Mouse (Mus musculus): ENCODE measurements around the gene Gm2115. TPM values are rescaled to one million over a fixed set of nuclear protein-coding genes. Genes with fewer than 3 reads are reported as not detected.

The Gm2115 gene
- polyA plus RNA-seq, 1 experiment from 2014 or later: 0.82 TPM

DNA sequence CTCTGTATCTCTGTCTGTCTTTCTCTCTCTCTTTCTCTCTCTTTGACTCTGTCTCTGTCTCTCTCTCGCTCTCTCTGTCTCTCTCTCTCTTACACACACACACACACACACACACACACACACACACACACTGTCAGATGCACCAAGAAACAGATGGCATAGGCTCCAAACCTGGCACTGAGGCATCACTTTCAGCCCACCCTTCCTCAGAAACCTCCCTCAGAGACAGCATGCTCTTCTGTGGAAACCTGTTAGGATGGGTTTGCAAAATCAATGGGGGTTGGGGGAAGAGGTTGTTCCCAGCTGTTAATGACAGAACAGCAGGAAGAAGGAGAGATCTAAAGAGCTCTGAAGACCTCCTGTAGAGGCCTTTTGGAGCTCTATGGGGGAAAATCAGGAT is 50.1 kb downstream of the Gm2115 start:
- TF ChIP-seq CTCF (IDR thresholded peaks at IDR 0.05; ENCODE audit: low read depth): no peak
- Histone ChIP-seq H3K9me3 (ENCODE audit: control insufficient read depth) (no peaks in the 10 kb centered on the region), H3K4me1 (replicated peaks; ENCODE audit: control insufficient read depth, insufficient read depth, low read length) (no peaks in the 10 kb centered on the region), H3K27me3 (replicated peaks; ENCODE audit: control insufficient read depth, insufficient read depth, low read length) (no peaks in the 10 kb centered on the region), H3K36me3 (ENCODE audit: control insufficient read depth, insufficient read depth) (no peaks in the 10 kb centered on the region), H3K4me2 (replicated peaks; ENCODE audit: low read depth) (no peak overlapping the region), H3K9ac (ENCODE audit: low read depth, low read length) (no peak overlapping the region), H3K4me3 (ENCODE audit: low read depth, low read length) (no peak overlapping the region), H3K27ac (ENCODE audit: low read depth, low read length) (no peak overlapping the region)
- no peak for ATAC-seq
- 86% methylated on average over 1 of the region's 1 CpGs for WGBS

DNA sequence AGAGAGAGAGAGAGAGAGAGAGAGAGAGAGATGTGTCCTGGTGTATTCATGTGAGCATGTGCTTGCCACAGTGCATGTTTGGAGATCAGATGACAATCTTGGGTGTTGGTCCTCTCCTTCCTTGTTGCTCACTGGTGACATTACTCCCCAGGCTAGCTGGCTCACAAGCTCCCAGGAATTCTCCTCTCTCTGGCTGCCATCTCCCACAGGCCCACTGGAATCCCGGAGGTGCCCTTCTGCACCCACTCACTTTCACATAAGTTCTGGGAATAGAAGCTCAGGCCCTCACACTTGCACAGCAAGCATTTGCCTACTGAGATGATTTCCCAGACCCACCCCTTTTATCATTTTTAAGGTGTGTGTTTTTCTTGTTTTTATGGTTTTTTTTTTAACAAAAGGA is 51.0 kb downstream of the Gm2115 start:
- Histone ChIP-seq H3K36me3 (ENCODE audit: control insufficient read depth, insufficient read depth) (no peaks in the 10 kb centered on the region), H3K9ac (ENCODE audit: low read depth, low read length) (no peak overlapping the region), H3K27me3 (replicated peaks; ENCODE audit: control insufficient read depth, insufficient read depth, low read length) (no peaks in the 10 kb centered on the region), H3K4me1 (replicated peaks; ENCODE audit: control insufficient read depth, insufficient read depth, low read length) (no peaks in the 10 kb centered on the region), H3K9me3 (ENCODE audit: control insufficient read depth) (no peaks in the 10 kb centered on the region), H3K4me2 (replicated peaks; ENCODE audit: low read depth) (no peak overlapping the region), H3K27ac (ENCODE audit: low read depth, low read length) (no peak overlapping the region), H3K4me3 (ENCODE audit: low read depth, low read length) (no peak overlapping the region)
- 63% methylated on average over 1 of the region's 1 CpGs for WGBS
- no peak for TF ChIP-seq CTCF (IDR thresholded peaks at IDR 0.05; ENCODE audit: low read depth)
- ATAC-seq: no peak

DNA sequence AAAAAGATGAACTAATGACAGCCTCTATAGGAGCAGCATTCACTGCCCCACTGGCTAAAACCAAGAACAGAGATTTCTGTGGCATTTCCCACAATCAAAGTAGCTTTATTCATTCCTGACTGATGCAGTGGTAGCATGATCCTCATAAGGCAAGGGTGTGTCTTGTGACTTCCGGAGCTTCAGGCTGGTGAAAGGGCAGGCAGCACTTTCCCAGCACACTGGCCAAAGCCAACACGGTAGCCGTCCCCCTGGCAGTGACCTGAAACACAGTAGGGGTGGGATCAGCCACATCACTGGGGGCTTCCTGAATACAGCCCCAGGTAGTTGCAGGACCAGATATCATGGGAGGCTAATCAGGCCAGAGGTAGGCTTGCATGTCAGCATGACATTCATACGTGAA is 56.3 kb downstream of the Gm2115 start:
- Histone ChIP-seq H3K9me3 (ENCODE audit: control insufficient read depth) (no peaks in the 10 kb centered on the region), H3K9ac (ENCODE audit: low read depth, low read length) (no peak overlapping the region), H3K27ac (ENCODE audit: low read depth, low read length) (no peak overlapping the region), H3K4me3 (ENCODE audit: low read depth, low read length) (no peak overlapping the region), H3K4me1 (replicated peaks; ENCODE audit: control insufficient read depth, insufficient read depth, low read length) (no peaks in the 10 kb centered on the region), H3K27me3 (replicated peaks; ENCODE audit: control insufficient read depth, insufficient read depth, low read length) (no peaks in the 10 kb centered on the region), H3K4me2 (replicated peaks; ENCODE audit: low read depth) (no peak overlapping the region), H3K36me3 (ENCODE audit: control insufficient read depth, insufficient read depth) (no peaks in the 10 kb centered on the region)
- ATAC-seq: no peak
- 84% methylated on average over 4 of the region's 4 CpGs for WGBS
- TF ChIP-seq CTCF (IDR thresholded peaks at IDR 0.05; ENCODE audit: low read depth): no peak

GRCm38 (mm10) chr7:84586360-84587100 is 57.8 kb downstream of the Gm2115 start:
- Histone ChIP-seq H3K4me1 (replicated peaks; ENCODE audit: control insufficient read depth, insufficient read depth, low read length) (no peaks in the 10 kb centered on the region), H3K9ac (ENCODE audit: low read depth, low read length) (no peak overlapping the region), H3K4me2 (replicated peaks; ENCODE audit: low read depth) (no peak overlapping the region), H3K36me3 (ENCODE audit: control insufficient read depth, insufficient read depth) (no peaks in the 10 kb centered on the region), H3K9me3 (ENCODE audit: control insufficient read depth) (no peaks in the 10 kb centered on the region), H3K4me3 (ENCODE audit: low read depth, low read length) (no peak overlapping the region), H3K27me3 (replicated peaks; ENCODE audit: control insufficient read depth, insufficient read depth, low read length) (no peaks in the 10 kb centered on the region), H3K27ac (ENCODE audit: low read depth, low read length) (no peak overlapping the region)
- ATAC-seq: no peak
- no peak for TF ChIP-seq CTCF (IDR thresholded peaks at IDR 0.05; ENCODE audit: low read depth)
- WGBS: 81% methylated on average over 3 of the region's 3 CpGs

DNA sequence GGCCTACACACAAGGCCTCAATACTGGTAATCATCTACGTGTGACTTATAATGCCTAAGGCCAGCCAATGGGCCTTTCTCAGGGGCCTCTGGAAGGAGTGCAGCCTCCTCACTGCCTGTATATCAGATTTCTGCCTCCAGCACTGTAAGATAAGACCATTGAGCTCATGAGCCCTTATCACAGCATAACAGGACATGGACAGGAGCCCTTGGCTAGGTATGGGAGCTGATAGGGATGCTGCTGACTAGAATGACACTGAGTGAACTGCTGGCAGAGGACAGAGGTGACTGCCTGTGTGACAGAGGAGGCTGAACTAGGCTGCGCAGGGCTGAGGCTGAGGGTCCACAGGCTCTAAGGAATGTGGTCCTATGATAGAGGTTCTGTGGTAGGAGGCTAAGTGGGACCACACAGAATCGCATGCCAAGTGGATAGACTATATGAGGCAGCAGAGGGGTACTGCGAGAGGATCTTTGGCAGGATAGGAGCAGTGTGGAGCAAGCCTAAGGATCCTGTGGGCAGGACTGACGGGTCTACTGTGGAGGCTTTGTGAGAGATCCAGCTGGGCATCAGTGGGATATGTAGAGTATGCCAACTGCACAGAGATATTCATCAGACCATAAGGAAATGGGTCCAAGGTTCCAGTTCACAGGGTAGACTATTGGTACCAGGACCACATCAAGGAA is 58.5 kb downstream of the Gm2115 start:
- whole genome bisulfite sequencing: 83% methylated on average over 5 of the region's 5 CpGs
- Histone ChIP-seq H3K36me3 (ENCODE audit: control insufficient read depth, insufficient read depth) (no peaks in the 10 kb centered on the region), H3K9me3 (ENCODE audit: control insufficient read depth) (no peaks in the 10 kb centered on the region), H3K4me1 (replicated peaks; ENCODE audit: control insufficient read depth, insufficient read depth, low read length) (no peaks in the 10 kb centered on the region), H3K27ac (ENCODE audit: low read depth, low read length) (no peak overlapping the region), H3K9ac (ENCODE audit: low read depth, low read length) (no peak overlapping the region), H3K27me3 (replicated peaks; ENCODE audit: control insufficient read depth, insufficient read depth, low read length) (no peaks in the 10 kb centered on the region), H3K4me3 (ENCODE audit: low read depth, low read length) (no peak overlapping the region), H3K4me2 (replicated peaks; ENCODE audit: low read depth) (no peak overlapping the region)
- no peak for TF ChIP-seq CTCF (IDR thresholded peaks at IDR 0.05; ENCODE audit: low read depth)
- no peak for ATAC-seq

DNA sequence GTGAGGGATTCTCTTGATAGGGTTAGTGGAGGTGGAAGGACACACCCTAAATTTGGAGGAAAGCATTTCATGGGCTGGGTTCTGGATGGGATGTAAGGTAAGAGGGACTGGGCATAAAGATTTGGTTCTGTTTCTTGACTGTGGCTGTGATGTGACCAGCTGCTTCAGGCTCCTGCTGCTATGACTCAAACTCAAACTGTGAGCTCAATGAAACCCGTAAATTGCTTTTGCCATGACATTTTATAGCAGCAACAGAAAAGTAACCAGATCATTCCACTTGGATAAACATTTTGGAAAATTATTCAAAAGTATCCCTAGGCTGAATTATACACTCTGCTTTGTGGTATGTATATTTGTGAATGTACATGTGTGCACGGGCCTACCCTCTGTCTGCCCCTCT is 61.9 kb downstream of the Gm2115 start:
- no peak for TF ChIP-seq CTCF (IDR thresholded peaks at IDR 0.05; ENCODE audit: low read depth)
- no peak overlapping the region for H3K4me2 ChIP-seq (replicated peaks; ENCODE audit: low read depth)
- H3K4me3 ChIP-seq (ENCODE audit: low read depth, low read length): no peak overlapping the region
- H3K27me3 ChIP-seq (replicated peaks; ENCODE audit: control insufficient read depth, insufficient read depth, low read length): no peaks in the 10 kb centered on the region
- no peaks in the 10 kb centered on the region for H3K4me1 ChIP-seq (replicated peaks; ENCODE audit: control insufficient read depth, insufficient read depth, low read length)
- H3K27ac ChIP-seq (ENCODE audit: low read depth, low read length): no peak overlapping the region
- ATAC-seq: no peak
- WGBS: 85% methylated on average over 2 of the region's 2 CpGs
- no peaks in the 10 kb centered on the region for H3K36me3 ChIP-seq (ENCODE audit: control insufficient read depth, insufficient read depth)
- no peak overlapping the region for H3K9ac ChIP-seq (ENCODE audit: low read depth, low read length)
- no peaks in the 10 kb centered on the region for H3K9me3 ChIP-seq (ENCODE audit: control insufficient read depth)

Data from intestine, postnatal 0 days (tissue).